Mouse (Mus musculus): ENCODE results near the gene Zfr2.

Gene Zfr2

DNA sequence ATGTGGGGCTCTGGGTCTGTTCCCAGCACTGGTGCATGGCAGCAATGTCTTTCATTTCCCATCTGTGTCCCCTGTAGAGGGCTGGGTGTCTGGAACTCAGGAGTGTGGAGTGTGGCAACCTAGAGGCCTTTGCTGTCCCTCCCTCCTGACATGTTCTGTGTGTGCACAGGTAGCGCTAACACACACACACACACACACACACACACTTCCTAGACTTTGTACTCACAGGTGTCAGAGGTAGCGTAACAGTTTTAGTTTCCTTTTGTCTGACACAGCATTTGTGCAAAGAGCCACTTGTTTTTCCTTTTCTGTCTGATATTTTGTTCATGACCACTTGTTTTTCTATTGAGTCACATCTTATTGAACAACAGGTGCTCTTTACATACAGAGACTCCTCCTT, 14.8 kb downstream of the Zfr2 start:
- no peak for DNase-seq (ENCODE audit: low spot score in 2 of 2)

DNA sequence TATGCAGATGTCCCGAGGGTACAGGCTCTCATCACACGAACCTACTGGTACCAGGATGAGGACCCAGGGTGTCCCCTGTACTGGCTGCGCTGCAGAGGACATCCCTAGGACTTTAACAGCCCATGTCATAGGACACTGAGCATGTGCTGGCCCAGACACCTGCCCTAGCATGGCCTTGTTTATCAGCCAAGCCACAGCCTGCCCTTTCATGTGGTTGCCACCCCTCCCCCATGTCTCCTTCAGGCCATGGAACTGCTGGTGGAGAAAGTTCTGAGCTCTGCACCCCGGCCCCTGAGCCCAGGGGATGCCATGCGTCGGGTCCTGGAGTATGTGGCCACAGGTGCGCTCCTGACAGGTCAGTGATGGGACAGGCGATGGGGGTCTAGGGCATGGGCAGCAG, 16.5 kb downstream of the Zfr2 start:
- no peak for DNase-seq (ENCODE audit: low spot score in 2 of 2)

- DNase-seq (ENCODE audit: low spot score in 2 of 2), result peak; percentile 70 to 84
These were observed 19.8 kb downstream of the Zfr2 start, which contains the start of gene Matk for GRCm38 (mm10) chr10:81252424-81253419. Gene Matk (plus strand): TSS chr10:81252935.

DNA sequence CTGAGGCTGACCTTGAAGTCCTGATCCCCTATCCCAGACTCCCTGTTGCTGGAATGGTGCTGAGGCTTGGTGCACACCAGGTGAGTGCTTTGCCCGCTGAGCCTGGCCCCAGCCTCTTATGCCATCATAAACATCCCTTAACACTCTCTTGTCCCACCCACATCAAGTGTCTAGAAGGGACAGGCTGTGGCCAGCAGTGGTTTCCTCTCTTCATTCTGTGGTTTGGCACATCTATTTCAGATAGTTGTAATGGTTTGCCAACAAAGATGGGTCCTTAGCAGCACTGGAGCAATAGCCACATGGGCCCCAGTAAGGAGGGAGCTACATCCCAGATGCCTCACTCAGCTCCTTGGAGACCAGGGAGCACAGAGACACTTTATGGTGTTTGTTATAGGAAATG, 21.9 kb downstream of the Zfr2 start:
- no peak for DNase-seq (ENCODE audit: low spot score in 2 of 2)

- no peak for DNase-seq (ENCODE audit: low spot score in 2 of 2)
These were observed 24.4 kb downstream of the Zfr2 start for GRCm38 (mm10) chr10:81257158-81258039.

DNA sequence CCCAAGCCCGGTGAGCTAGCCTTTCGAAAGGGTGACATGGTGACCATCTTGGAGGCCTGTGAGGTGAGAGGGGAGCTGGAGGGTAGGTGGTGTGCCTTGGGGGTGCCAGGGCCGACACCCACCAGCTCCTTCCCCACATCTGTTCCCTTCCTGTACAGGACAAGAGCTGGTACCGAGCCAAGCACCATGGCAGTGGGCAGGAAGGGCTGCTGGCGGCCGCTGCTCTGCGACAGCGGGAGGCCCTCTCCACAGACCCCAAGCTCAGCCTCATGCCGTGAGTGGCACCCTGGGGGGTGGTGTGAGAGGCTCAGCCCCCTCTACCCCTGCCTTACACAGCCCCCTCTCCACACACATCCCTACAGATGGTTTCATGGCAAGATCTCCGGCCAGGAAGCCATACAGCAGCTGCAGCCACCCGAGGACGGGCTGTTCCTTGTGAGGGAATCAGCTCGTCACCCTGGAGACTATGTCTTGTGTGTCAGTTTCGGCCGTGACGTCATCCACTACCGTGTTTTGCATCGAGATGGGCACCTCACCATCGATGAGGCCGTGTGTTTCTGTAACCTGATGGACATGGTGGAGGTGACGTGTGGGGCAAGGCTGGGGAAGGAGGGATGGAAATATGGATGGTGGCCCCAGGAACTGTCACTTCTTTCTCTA, 26.4 kb downstream of the Zfr2 start:
- DNase-seq (ENCODE audit: low spot score in 2 of 2), result no peak

DNA sequence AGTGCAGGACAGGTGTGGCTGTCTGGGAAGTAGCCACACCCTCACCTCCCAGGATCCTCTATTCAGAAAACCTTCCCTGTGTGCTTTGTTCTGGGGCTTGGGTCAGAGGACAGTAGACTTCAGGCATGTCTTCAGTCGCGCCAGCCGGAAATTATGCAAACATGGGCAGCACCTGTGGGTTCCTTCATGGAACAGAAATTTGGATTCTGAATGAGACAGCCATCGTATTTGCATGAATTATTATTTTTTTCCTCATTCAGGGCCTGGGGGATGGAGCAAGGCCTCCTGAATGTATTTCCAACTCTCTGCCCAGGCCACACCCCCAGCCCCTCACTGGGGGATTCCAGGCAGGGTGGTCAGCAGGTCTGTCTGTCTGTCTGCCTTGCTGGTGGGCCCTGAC, 28.1 kb downstream of the Zfr2 start:
- DNase-seq (ENCODE audit: low spot score in 2 of 2), result no peak

DNA sequence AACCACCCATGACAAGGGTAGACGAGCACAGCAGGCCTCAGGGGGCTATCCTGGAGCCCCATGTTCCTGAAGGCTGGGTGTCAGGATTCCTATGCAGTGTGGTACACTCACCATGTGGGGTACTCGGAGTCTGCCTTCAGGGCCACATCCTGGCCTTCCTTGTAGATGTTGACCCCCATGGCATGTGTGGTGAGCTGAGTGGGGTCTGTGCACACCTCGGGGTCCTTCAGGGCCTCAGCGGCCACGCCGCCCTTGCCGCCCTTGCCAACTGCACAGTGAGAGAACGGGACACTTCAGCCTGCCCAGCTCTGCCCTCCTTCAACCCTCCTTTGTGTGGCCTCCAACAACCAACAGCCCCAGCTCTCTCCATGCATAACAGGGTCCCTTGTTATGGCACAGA, 32.6 kb downstream of the Zfr2 start:
- DNase-seq (ENCODE audit: low spot score in 2 of 2), result no peak

GRCm38 (mm10) chr10:81266211-81267105, 33.5 kb downstream of the Zfr2 start, which contains the start of the genes Mrpl54 and Apba3:
Gene Mrpl54 (minus strand): TSS chr10:81266934.
Gene Apba3 (plus strand): TSS chr10:81266960.
- DNase-seq (ENCODE audit: low spot score in 2 of 2), result peak; percentile 93 to 95

GRCm38 (mm10) chr10:81268056-81268455, 35.1 kb downstream of the Zfr2 start:
- peak; percentile 62 to 63 for DNase-seq (ENCODE audit: low spot score in 2 of 2)

GRCm38 (mm10) chr10:81268643-81269412, 35.9 kb downstream of the Zfr2 start:
- DNase-seq (ENCODE audit: low spot score in 2 of 2), result no peak

- no peak for DNase-seq (ENCODE audit: low spot score in 2 of 2)
These were observed 39.4 kb downstream of the Zfr2 start for GRCm38 (mm10) chr10:81272356-81272755.

DNA sequence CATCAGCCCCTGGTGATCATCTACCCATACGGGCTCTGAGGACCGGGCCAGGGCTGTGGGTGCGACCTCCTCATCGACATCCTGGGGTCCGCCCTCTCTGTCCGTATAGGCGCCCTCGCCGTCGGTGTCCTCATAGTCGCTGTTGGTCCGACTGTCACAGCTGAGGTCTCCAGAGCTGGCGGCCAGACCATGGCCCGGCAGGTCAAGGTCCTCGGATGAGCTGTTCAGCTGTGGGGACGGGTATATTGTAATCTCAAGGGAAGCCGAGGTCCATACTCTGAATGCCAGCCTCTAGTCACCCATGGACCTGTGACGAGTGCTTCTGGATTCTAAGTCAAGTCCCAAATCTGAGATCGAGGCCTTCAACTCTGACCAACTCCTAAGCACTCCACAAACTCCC, 40.9 kb downstream of the Zfr2 start:
- no peak for DNase-seq (ENCODE audit: low spot score in 2 of 2)

DNA sequence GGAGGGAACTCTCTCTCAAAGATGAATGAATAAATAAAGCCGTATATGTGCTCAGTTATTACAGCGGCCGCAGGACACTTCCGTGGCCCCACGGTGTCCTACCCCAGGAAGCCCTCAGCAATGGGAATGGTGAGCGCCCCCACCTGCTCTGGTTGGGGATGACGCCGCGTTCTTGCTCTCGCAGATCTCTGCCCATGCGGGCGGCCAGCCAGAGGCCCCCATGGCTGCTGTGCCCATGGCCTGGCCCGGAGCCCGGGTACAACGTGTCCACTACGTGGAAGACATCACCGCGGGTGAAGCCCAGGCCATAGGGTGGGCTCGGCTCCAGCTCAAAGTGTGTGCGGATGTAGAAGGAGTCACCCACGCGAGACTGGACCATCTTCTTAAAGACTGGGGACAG, 44.7 kb downstream of the Zfr2 start:
- no peak for DNase-seq (ENCODE audit: low spot score in 2 of 2)

GRCm38 (mm10) chr10:81279496-81279895, 46.5 kb downstream of the Zfr2 start:
- no peak for DNase-seq (ENCODE audit: low spot score in 2 of 2)

- no peak for DNase-seq (ENCODE audit: low spot score in 2 of 2)
These were observed 51.2 kb downstream of the Zfr2 start for GRCm38 (mm10) chr10:81284189-81284588.

DNA sequence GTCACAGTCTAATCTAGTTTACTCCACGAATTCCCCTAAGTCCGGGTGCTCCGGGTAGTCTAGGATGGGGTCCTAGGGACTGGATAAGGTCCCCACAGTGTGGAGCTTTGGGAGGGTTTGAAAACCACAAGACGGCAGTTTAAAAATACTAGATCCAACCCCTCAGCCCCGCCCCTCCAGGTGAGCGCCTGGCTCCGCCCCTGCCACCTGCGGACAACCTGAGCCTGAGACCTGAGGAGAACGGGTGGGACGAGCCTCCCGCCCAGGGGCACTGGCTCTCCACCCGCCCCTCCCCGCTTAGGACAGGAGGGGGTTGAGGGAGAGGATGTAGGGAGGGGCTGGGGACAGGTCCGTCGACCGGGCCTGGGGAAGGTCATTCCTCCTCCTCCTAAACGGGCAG, 51.8 kb downstream of the Zfr2 start:
- DNase-seq (ENCODE audit: low spot score in 2 of 2), result no peak

DNA sequence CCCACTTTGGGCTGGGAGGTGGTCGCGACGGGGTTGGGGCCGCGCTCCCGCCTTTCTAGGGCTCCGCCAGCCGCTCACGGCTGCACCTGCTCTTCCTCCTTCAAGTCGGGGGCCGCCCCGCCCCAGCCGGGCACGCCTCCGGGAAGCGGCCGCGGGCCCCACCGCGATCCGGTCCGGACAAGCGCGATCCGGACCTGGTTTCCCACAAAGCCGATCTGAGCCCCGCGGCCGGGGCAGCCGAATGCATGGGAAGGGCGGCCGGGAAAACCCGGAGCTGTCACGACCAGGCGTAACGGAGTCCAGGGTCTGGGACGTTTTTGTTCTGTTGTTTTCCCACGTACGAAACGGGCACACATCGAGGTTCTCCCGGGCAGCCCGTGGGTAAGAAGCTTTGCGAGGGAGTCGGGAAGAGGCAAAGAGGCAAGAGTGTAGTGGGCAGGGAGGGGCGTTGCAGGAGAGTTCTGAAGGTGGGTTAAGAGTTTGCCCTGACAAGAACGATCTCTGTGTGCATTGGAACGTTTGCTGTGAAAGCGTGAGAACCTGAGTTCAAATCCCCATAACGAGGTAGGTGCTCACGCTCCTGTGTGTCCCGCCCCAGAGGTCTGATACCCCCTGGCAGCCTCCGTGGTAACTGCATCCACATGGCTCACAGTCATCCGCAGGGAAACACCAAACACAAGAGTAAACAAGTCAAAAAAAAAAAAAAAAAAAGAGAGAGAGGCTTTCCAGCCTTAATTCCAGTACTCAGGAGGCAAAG, 52.9 kb downstream of the Zfr2 start:
- peak; percentile 62 to 74 for DNase-seq (ENCODE audit: low spot score in 2 of 2)

GRCm38 (mm10) chr10:81286586-81286985, 53.6 kb downstream of the Zfr2 start:
- no peak for DNase-seq (ENCODE audit: low spot score in 2 of 2)
